Mouse (Mus musculus) liver, embryonic 14 days (tissue): ENCODE data around the gene Olfr967. TPM values are rescaled to one million over a fixed set of nuclear protein-coding genes. Genes with fewer than 3 reads are reported as not detected.

Experiments
- polyA plus RNA-seq: library from polyadenylated mRNA; depleted of rRNA; stranded (reverse); fragments of >200 nt; gene quantifications from 2 replicates; pipeline ENCODE4 v1.2.3, GENCODE M21; 2012; rRNA removed

Gene Olfr967
- polyA plus RNA-seq: not detected in 2 replicates

DNA sequence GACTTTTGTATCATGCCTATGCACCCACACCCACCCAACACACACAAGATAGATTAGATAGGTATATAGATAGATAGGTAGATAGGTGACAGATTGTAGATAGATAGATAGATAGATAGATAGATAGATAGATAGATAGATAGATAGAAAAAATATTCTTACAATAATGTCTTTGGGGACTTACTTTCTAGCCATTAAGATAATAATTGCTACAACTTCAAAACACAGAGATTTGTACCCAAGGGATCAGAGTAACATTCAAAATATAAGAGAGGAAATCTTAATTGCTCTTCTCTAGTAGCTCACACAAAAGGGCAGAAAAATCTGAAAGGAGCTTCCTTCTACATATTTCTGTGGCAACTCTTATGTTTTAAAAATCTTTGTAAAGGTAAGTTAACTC, at the start of gene Olfr967:
TSS of gene Olfr967 (plus strand) at position 301 of the 400 bp plus-strand sequence.

DNA sequence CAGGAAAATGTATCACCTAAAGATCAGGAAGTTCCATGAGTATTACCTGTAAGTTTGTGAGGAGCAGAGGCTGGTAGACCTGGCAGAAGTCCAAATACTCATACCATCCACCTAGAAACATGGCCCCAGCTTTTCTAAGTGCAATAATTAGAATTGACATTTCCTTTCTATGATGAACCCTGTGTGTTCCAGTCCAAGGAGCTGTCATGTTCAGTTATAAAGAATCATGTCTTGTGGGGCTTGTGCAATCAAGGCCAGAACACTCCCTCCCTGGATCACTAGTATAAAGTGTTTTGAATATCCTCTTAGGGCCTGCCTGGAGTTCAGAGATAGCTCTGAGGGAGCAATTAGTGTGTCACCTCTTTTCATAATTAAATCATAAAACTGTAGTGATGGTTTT, 39.0 kb upstream of the Olfr967 start, which contains the start of gene Olfr149:
TSS of gene Olfr149 (minus strand) at position 101 of the 400 bp plus-strand sequence.

GRCm38 (mm10) chr9:39711053-39711452, 35.0 kb upstream of the Olfr967 start, which contains the start of gene Olfr965:
TSS of gene Olfr965 (plus strand) at chr9:39711353.

DNA sequence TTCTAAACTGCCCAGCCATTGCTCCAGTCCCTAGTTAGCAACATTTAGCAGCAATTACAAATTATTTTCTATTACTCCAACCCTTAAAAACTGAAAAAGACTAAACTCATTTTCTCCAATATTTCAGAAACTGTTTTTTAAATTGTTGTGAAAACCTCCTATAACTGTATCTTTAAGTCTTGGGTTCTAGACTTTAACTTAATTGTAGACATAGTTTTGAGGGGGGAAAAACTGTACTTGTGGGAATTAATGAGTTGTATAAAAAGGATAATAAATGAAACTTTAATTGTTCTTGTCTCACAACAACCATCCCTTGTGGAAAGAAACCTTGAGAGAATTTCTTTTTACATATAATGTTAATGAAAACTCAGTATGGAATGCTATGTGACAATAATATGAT, 15.4 kb upstream of the Olfr967 start, which contains the start of gene Olfr150:
TSS of gene Olfr150 (plus strand) at position 301 of the 400 bp plus-strand sequence.

GRCm38 (mm10) chr9:39783153-39783552, 37.1 kb downstream of the Olfr967 start, which contains the start of gene Olfr968:
TSS of gene Olfr968 (minus strand) at chr9:39783253.

DNA sequence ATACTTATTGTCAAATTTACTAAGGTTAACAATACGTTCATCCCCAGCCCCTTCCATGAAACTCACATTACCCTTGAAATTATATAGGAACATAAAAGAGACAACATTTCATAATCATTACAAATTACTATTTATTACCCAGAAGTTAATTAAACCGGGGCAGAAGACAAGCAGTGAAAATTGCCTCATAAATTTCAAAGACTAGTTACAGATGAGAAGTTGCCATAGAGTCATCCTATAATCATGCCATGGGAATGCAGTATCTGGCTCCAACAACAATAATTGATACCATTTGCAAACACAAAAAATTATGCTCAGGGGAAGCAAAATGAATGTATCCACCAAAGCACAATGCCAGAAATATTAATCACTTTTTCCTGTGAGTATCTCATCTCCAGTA, 44.5 kb downstream of the Olfr967 start, which contains the start of gene Olfr969:
TSS of gene Olfr969 (plus strand) at position 388 of the 400 bp plus-strand sequence.

Other genes starting within 250 kb of the Olfr967 start
- gene Olfr957, start 230.4 kb upstream of the Olfr967 start, polyA plus RNA-seq: not detected in 2 replicates
- gene Olfr958, start 192.2 kb upstream of the Olfr967 start, polyA plus RNA-seq: not detected in 2 replicates
- gene Olfr959, start 170.7 kb upstream of the Olfr967 start, polyA plus RNA-seq: not detected in 2 replicates
- 1.2 and 2.3 TPM in 2 replicates for gene AW551984, start 141.8 kb upstream of the Olfr967 start, polyA plus RNA-seq
- gene Olfr148, start 135.6 kb upstream of the Olfr967 start, polyA plus RNA-seq: not detected in 2 replicates
- not detected in 2 replicates for gene Olfr960, start 124.9 kb upstream of the Olfr967 start, polyA plus RNA-seq
- not detected in 2 replicates for gene Olfr961, start 101.2 kb upstream of the Olfr967 start, polyA plus RNA-seq
- not detected in 2 replicates for gene Olfr963, start 79.0 kb upstream of the Olfr967 start, polyA plus RNA-seq
- not detected in 2 replicates for gene Olfr149, start 39.1 kb upstream of the Olfr967 start, polyA plus RNA-seq
- not detected in 2 replicates for gene Olfr965, start 34.9 kb upstream of the Olfr967 start, polyA plus RNA-seq
- not detected in 2 replicates for gene Olfr150, start 15.3 kb upstream of the Olfr967 start, polyA plus RNA-seq
- gene Olfr968, start 37.0 kb downstream of the Olfr967 start, polyA plus RNA-seq: not detected in 2 replicates
- not detected in 2 replicates for gene Olfr969, start 44.7 kb downstream of the Olfr967 start, polyA plus RNA-seq
- not detected in 2 replicates for gene Olfr970, start 62.6 kb downstream of the Olfr967 start, polyA plus RNA-seq
- not detected in 2 replicates for gene Olfr971, start 90.6 kb downstream of the Olfr967 start, polyA plus RNA-seq
- gene Olfr972, start 120.2 kb downstream of the Olfr967 start, polyA plus RNA-seq: not detected in 2 replicates
- not detected in 2 replicates for gene Olfr229, start 161.1 kb downstream of the Olfr967 start, polyA plus RNA-seq
- not detected in 2 replicates for gene Olfr974, start 191.3 kb downstream of the Olfr967 start, polyA plus RNA-seq
- gene Olfr975, start 205.8 kb downstream of the Olfr967 start, polyA plus RNA-seq: not detected in 2 replicates
- gene Olfr976, start 214.9 kb downstream of the Olfr967 start, polyA plus RNA-seq: not detected in 2 replicates
- not detected in 2 replicates for gene Olfr978, start 245.9 kb downstream of the Olfr967 start, polyA plus RNA-seq